Mouse (Mus musculus) embryo, embryonic 11.5 days (tissue): ENCODE measurements around the gene Zfp82.

ENCODE experiments used
- DNase-seq: peaks from one replicate; pipeline ENCODE4 v3.0.0-alpha.2; 2012; ENCODE audit warnings: low read depth, low spot score

Gene Zfp82

GRCm38 (mm10) chr7:30048126-30048525, 24.6 kb downstream of the Zfp82 start:
- DNase-seq = no peak

DNA sequence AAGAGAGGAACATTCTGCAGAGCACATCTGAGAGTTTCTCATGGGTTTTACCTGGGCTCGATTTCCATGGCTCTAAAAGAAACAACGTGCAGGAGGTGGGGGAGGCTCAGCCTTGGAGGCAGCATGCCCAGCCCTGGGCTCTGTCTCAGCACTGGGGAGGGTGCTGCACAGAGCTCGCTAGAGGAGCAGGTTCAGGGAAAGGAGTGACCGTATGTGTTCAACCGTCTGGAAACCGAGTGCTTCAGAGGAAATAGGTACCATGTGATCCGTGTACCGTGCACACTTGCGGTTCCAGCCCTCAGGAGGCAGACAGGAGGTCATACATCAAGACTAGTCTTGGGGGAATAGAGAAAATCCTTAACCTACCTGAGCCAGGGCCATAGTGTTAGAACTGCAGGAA, 28.3 kb downstream of the Zfp82 start:
- DNase-seq = no peak

GRCm38 (mm10) chr7:30034331-30034730, 38.4 kb downstream of the Zfp82 start:
- no peak for DNase-seq

DNA sequence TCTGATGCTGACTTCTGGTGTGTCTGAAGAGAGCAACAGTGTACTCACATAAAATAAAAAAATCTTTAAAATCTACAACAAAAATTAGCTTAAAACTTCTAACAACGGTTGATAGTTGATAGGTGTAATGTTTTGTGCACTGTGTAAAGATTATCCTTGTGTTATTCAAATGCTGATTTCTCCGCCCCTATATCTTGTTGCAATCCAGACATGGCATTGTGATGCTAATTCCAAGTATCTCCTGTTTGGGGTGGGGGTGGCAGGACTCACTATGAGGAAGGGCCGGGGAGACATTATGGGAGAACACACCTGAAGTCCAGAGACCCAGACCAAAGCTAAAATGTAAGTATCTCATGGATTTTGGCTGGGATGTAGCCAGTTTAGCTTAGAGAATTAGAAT, 41.3 kb downstream of the Zfp82 start:
- DNase-seq = no peak

DNA sequence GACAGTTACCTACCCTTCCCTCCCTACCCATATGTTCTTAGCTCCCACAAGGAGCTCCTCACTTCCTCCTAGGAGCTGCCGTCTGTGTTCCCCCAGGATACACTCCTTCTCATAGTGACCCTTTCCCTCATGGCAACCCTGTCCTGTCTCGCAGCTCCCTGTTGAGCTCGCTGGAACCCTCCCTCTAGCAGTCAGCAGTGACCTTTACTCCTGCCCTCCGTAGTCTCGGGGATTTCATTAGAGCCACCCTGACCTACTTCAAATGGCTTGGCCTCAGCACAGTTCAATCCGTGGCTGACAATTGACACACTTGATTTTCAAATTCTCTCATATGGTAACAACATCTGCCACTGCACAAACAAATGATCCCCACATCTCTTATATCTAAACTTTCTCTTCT, 42.0 kb downstream of the Zfp82 start:
- DNase-seq = no peak

GRCm38 (mm10) chr7:30028572-30028971, 44.1 kb downstream of the Zfp82 start:
- no peak for DNase-seq

DNA sequence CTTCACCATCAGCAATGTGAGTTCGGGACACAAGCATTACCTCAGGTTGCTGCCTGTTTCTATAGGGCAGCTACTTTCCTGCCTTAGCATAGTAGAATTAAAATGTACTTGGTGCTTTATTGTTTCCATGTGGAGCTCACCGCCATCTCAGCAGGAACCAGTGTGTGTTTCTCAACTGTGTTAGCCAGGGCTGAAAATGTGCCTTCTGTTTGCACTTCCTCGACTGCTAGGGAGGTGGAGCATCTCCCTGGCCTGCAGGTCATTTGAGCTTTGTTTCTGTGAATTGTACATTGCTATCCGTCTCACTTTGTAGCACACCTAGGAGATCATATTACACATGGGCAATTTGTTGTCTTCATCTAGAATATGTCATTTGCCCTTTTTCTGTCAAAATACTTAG, 45.4 kb downstream of the Zfp82 start:
- DNase-seq = no peak

DNA sequence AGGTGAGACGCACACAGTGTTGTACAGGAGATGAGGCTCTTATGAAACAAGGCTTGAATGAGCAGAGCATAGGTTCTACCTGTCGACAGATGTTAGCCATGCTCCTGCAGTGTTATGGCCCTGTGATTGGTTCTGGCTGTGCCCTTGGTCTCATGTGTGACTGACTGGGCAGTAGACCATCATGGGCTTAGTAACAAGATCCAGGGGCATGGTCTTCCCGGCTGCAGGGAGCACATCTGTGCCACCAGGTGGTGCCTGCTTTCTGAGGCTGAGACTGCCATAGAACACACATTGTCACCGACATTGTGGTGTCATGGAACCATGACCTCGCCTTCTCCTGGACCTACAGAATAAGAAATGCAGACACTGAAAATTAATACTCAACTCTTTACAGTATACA, 47.3 kb downstream of the Zfp82 start:
- DNase-seq = no peak

GRCm38 (mm10) chr7:30023800-30024199, 48.9 kb downstream of the Zfp82 start:
- no peak for DNase-seq

DNA sequence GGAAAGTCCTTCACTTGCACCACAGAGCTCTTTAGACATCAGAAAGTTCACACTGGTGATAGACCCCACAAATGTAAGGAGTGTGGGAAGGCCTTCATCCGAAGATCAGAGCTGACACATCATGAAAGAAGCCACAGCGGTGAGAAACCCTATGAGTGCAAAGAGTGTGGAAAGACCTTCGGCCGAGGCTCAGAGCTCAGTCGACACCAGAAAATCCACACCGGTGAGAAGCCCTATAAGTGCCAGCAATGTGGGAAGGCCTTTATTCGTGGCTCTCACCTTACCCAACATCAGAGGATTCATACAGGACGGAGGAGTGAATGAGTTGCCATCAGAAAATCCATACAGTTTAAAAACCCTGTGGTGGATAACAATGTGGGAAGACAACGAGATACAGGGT, 49.4 kb downstream of the Zfp82 start:
- no peak for DNase-seq

DNA sequence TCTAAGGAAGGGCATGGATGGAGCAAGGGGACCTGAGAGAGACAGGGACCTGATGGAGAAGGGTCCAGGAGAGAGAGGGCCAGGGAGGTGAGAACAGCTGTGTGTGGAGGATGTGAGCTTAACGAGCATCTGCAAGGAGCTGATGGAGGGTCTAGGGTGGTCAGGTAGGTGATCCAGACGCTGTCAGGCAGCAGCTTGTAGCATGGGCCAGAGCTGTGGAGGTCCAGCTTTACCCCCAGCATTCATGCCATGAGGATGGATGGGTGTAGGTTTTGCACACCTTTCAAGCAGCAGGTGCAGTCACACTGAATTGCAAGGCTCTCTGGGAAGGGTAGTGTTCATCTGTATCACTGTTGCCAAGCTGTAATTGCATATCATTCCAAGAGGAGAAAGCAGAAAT, 53.2 kb downstream of the Zfp82 start:
- DNase-seq = no peak

DNA sequence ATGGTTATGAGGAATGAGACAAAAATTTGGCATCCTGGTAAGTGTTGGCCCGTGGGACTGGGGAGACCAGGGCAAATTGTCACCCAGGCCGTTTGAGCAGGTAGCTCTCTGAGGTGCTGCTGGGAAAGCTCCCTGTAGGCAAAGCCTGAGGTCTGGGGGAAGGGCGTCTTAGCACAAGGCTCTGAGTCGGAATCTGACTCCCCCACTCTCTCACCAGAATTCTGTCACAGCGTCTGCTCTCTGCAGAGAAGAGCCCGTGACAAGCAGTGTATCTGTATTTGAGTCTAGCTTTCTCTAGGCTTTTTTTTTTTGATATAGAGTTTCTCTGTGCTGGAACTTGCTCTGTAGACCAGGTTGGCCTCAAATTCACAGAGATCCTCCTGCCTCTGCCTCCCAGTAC, 55.5 kb downstream of the Zfp82 start:
- no peak for DNase-seq

DNA sequence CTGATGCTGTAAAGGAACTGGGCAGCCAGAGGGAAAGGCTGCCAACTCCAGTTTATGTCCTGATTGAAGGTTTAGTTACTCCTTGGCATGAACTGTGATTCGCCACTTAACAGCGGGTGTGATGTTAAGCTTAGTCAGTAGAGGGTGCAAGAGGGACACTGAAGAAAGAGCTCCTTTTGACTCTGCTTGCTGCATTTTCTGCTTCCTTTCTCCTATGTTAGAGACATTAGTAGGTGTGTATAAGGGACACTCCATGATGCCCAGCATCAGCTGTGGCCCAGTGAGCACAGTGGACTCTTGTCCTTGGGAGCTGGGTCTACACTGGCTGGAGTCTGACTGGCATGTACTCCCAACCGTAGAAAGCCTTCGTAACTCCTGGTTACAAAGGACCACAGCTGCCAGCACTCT, 59.7 kb downstream of the Zfp82 start:
- DNase-seq = peak; percentile 30

- DNase-seq = no peak
Observed at GRCm38 (mm10) chr7:30010551-30011195, 62.0 kb downstream of the Zfp82 start.

- no peak for DNase-seq
Observed at GRCm38 (mm10) chr7:30009321-30010085, 63.2 kb downstream of the Zfp82 start.

DNA sequence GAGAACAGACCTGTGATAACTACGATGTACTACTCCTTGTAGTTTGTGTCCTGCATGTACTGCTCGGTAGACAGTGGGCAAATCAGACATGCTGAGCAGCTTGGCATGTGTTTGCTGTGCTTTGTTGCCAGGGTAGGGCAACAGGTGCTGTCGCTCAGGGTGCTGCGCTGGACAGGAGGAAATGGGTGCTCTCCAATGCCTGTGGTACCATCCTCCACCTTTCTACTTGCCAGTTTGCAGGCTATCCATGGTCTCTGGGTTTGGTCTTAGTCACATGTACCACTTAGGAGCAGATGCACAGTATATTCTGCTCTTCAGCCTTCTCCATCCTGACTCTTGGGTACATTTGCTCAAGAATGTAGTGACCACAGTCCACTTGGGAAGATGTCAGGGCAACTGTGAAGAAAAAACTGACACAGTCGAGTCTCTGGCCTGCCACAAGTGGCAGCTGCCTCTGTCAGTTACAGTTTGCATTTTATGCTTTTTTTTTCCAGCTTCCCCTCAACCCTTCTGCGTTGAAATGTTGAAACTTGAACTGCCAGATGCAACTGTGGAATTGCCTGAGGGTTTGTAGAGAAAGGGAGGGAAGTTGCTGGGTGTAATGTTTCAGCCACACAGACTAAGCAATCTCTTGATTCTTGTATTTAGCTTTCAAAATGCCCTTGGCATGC, 64.5 kb downstream of the Zfp82 start:
- no peak for DNase-seq

- DNase-seq = no peak
Observed at GRCm38 (mm10) chr7:30007601-30008000, 65.1 kb downstream of the Zfp82 start.
